Mouse (Mus musculus): ENCODE results near the gene Tspan4.

- TF ChIP-seq CTCF (IDR thresholded peaks at IDR 0.05) (peak; percentile 47), EP300 (IDR thresholded peaks at IDR 0.05) (no peak)
Observed at GRCm38 (mm10) chr7:141461521-141462332, 13.3 kb upstream of the Tspan4 start.

Measured in lung, postnatal 0 days (tissue).